Mouse (Mus musculus): Measurements from ENCODE around the gene Itgb1bp1. TPM values are rescaled to one million over a fixed set of nuclear protein-coding genes. Genes with fewer than 3 reads are reported as not detected.

Gene Itgb1bp1
- polyA plus RNA-seq, 1 experiment from 2014 or later, result 40.3 TPM

- ATAC-seq, result peak; percentile 57
- Histone ChIP-seq H3K36me3 (peaks cover 52% of the 10 kb centered on the region), H3K4me2 (replicated peaks) (no peak overlapping the region), H3K4me1 (replicated peaks) (peaks cover 15% of the 10 kb centered on the region), H3K4me3 (replicated peaks) (no peak overlapping the region), H3K27me3 (no peaks in the 10 kb centered on the region), H3K9me3 (no peaks in the 10 kb centered on the region), H3K27ac (peak overlapping the region; percentile 30; the same call in 1 of the 2 replicates), H3K9ac (replicated peaks) (no peak overlapping the region)
- WGBS, result 73% methylated on average over 17 of the region's 17 CpGs
Observed at GRCm38 (mm10) chr12:21229076-21229918, 56.8 kb downstream of the Itgb1bp1 start.

DNA sequence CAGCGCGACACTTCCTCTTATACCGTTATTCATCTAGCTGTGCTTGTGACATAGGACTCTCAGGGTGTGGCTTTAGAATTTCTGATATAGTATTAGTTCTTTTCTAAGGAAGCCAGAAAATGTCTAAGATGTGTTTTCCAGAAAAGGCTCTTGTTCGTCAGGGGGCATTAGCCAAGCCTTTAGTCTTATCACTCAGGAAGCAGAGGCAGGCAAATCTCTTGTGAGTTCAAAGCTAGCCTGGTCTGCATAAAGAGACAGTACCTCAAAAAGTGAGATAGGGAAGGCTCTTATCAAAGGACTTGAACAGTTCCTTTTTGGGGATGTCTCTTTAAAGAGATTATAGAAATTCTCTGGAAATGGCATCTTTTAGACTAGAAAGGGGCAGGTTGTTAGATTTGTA is 57.4 kb downstream of the Itgb1bp1 start:
- Histone ChIP-seq H3K4me1 (replicated peaks) (peaks cover 15% of the 10 kb centered on the region), H3K36me3 (peaks cover 57% of the 10 kb centered on the region)
- WGBS, result 99% methylated on average over 4 of the region's 4 CpGs

DNA sequence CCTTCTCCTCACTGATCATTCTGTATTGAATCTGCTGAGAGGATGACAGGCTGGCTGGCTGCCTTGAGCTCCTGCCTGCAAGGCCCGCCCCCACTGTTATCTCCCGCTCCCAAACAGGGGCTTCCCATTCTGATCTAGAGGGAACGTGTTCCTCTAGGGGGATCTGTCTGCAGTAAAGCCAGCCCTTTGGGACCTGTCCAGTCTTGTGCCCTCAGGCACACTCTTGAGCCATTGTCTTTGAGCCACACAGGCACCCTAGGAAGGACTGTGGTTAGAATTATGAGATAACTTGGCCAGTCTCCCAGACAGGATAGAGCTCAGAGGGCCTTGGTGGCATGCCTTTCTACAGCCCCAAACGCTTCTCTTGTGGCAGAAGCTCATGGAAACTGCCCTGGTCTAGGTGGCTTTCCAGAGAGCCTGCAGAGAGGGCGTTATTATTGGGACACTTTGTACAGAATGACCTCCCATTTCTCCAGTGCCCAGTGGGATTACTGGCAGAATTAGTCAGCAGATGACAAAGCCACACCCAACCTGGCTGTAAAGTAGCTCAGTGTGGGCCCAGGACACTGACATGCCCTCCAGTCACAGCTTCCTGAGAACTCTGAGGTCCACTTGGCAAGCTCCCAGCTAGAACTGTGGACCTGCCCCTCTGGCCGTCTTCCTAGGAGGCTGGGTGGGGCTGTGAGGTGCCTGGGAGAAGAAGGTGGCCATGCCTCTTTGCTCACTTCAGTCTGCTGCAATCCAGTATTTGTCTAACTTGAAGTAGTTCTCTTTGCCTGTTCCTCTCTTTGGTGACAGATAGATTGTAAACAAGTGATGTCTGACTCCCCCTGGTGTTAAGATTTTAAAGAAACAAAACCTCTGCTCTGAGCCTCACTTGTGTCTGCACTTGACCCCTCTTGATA is 58.8 kb downstream of the Itgb1bp1 start:
- no peak overlapping the region for H3K4me3 ChIP-seq (replicated peaks)
- 0 out of 2 replicates have a peak overlapping the region, but pooled peaks have one; percentile 27 for H3K27ac ChIP-seq
- 72% methylated on average over 6 of the region's 6 CpGs for WGBS
- H3K4me2 ChIP-seq (replicated peaks), result no peak overlapping the region
- no peaks in the 10 kb centered on the region for H3K27me3 ChIP-seq
- H3K4me1 ChIP-seq (replicated peaks), result peaks cover 15% of the 10 kb centered on the region
- peaks cover 45% of the 10 kb centered on the region for H3K36me3 ChIP-seq
- no peak overlapping the region for H3K9ac ChIP-seq (replicated peaks)
- ATAC-seq, result peak; percentile 21; the same call in 1 of the 2 replicates
- H3K9me3 ChIP-seq, result no peaks in the 10 kb centered on the region

More for the DNA sequence above, 57.4 kb downstream of the Itgb1bp1 start:
- H3K4me3 ChIP-seq (replicated peaks), result no peak overlapping the region
- no peak overlapping the region for H3K4me2 ChIP-seq (replicated peaks)
- no peak overlapping the region for H3K27ac ChIP-seq
- H3K9ac ChIP-seq (replicated peaks), result no peak overlapping the region
- no peak for ATAC-seq
- H3K9me3 ChIP-seq, result no peaks in the 10 kb centered on the region
- H3K27me3 ChIP-seq, result no peaks in the 10 kb centered on the region

DNA sequence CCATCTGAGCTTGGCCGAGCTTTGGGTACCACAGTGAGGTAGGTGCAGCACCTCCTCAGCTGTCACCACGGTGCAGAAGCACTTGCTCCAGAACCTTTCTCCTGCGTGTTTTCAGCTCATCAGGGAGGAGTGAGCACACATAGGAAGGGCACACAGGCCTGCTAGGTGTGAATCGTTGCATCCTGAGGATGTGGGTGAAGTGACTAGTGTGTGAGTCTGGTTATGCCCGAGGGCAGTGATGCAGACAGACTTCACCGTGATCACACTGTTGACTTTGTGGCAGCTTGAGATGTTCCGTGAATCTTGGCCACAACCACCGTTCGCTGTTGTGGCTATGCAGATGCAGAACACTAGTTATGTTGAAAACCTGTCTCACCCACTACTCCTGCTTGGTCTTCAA is 59.8 kb downstream of the Itgb1bp1 start:
- H3K4me3 ChIP-seq (replicated peaks), result no peak overlapping the region
- no peak overlapping the region for H3K4me2 ChIP-seq (replicated peaks)
- H3K9ac ChIP-seq (replicated peaks), result no peak overlapping the region
- H3K27me3 ChIP-seq, result no peaks in the 10 kb centered on the region
- no peak for ATAC-seq
- no peaks in the 10 kb centered on the region for H3K9me3 ChIP-seq
- H3K4me1 ChIP-seq (replicated peaks), result peaks cover 15% of the 10 kb centered on the region
- WGBS, result 96% methylated on average over 9 of the region's 9 CpGs
- peaks cover 44% of the 10 kb centered on the region for H3K36me3 ChIP-seq
- 0 out of 2 replicates have a peak overlapping the region, but pooled peaks have one; percentile 27 for H3K27ac ChIP-seq

DNA sequence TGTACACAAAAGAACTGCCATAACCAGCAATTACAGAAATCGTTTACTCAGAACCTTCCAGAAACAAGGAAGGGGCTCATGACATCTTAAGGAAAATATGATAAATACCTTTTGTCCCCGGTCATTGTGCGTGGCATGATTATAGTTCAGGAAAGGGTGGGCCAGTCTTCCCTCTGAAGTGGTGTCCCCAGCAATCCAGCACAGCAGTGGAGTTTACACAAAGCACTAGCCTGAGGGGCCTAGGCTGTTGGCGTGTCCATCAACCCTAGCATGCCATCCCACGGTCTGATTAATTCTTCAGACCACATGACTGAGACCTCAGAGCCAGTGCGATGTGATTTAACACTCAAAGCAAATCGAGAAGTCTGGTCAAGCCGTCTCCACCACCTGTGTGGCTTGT is 60.7 kb downstream of the Itgb1bp1 start:
- Histone ChIP-seq H3K4me1 (replicated peaks) (peaks cover 15% of the 10 kb centered on the region), H3K4me3 (replicated peaks) (no peak overlapping the region), H3K9ac (replicated peaks) (no peak overlapping the region), H3K27ac (no peak overlapping the region), H3K36me3 (peaks cover 44% of the 10 kb centered on the region), H3K4me2 (replicated peaks) (no peak overlapping the region), H3K27me3 (no peaks in the 10 kb centered on the region), H3K9me3 (no peaks in the 10 kb centered on the region)
- 82% methylated on average over 8 of the region's 8 CpGs for WGBS
- peak; percentile 17; the same call in 1 of the 2 replicates for ATAC-seq

DNA sequence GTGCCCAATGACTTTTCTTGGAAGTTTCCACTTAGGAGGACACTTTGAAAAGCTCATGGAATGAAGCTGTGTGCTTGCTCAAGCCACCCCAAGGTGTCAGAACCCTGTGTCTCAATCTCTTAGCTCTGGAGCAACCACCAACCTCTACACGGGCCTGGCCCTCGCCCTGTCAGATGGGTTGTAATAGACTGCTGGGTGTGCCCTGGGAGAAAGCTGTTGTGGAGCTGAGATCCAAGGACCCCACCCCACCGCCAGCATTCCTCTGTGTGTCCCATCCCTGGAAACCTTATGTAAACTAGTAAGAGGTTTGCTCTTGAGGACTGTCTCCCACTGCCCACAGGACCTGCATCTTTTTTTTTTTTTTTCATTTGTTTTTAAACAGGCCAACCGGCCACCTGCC is 62.2 kb downstream of the Itgb1bp1 start:
- no peak overlapping the region for H3K27ac ChIP-seq
- no peak overlapping the region for H3K4me2 ChIP-seq (replicated peaks)
- peaks cover 35% of the 10 kb centered on the region for H3K36me3 ChIP-seq
- H3K4me1 ChIP-seq (replicated peaks), result peaks cover 12% of the 10 kb centered on the region
- WGBS, result 91% methylated on average over 4 of the region's 4 CpGs
- H3K9me3 ChIP-seq, result no peaks in the 10 kb centered on the region
- ATAC-seq, result no peak
- no peak overlapping the region for H3K9ac ChIP-seq (replicated peaks)
- H3K4me3 ChIP-seq (replicated peaks), result no peak overlapping the region
- no peaks in the 10 kb centered on the region for H3K27me3 ChIP-seq

- H3K36me3 ChIP-seq, result peaks cover 61% of the 10 kb centered on the region
- no peak overlapping the region for H3K4me2 ChIP-seq (replicated peaks)
- WGBS, result 97% methylated on average over 1 of the region's 1 CpGs
- no peaks in the 10 kb centered on the region for H3K27me3 ChIP-seq
- no peak overlapping the region for H3K4me3 ChIP-seq (replicated peaks)
- no peaks in the 10 kb centered on the region for H3K9me3 ChIP-seq
- no peak for ATAC-seq
- no peak overlapping the region for H3K9ac ChIP-seq (replicated peaks)
- no peak overlapping the region for H3K27ac ChIP-seq
- no peaks in the 10 kb centered on the region for H3K4me1 ChIP-seq (replicated peaks)
Observed at GRCm38 (mm10) chr12:21220596-21220995, 65.5 kb downstream of the Itgb1bp1 start.

DNA sequence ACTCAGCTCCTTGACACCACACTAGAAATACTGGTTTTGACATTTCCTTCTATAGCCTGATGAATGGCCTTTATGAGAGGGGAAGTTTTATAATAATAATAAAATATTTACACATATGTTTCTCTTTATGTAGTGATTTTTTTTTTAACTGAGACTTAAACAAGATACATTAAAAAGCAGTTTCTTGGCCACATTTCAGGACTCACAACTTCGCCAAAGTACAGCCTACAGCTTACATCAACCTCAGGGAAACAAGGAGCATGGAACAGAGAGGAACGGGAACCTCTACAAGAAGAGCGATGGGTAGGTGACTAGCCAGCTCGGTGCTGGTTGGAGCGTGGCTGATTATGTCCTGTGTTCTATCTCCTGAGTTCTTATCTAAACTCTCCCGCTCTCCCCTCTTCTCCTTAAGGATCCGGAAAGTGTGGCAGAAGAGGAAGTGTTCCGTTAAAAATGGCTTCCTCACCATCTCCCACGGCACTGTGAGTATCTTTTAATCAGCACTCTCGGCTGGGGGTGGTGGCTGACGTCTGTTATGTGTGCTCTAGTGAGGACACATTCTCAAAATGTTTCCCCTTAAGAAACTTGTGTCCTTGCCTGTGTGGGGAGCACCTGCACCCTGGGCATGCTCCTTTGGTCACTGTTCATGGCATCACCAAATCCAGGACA is 68.2 kb downstream of the Itgb1bp1 start:
- peaks cover 74% of the 10 kb centered on the region for H3K36me3 ChIP-seq
- H3K27ac ChIP-seq, result no peak overlapping the region
- no peaks in the 10 kb centered on the region for H3K4me1 ChIP-seq (replicated peaks)
- no peaks in the 10 kb centered on the region for H3K27me3 ChIP-seq
- ATAC-seq, result no peak
- H3K9me3 ChIP-seq, result no peaks in the 10 kb centered on the region
- no peak overlapping the region for H3K4me2 ChIP-seq (replicated peaks)
- H3K9ac ChIP-seq (replicated peaks), result no peak overlapping the region
- no peak overlapping the region for H3K4me3 ChIP-seq (replicated peaks)
- WGBS, result 94% methylated on average over 11 of the region's 11 CpGs

- H3K4me1 ChIP-seq (replicated peaks), result no peaks in the 10 kb centered on the region
- H3K27me3 ChIP-seq, result no peaks in the 10 kb centered on the region
- H3K9me3 ChIP-seq, result no peaks in the 10 kb centered on the region
- no peak overlapping the region for H3K27ac ChIP-seq
- H3K9ac ChIP-seq (replicated peaks), result no peak overlapping the region
- H3K4me2 ChIP-seq (replicated peaks), result no peak overlapping the region
- peaks cover 62% of the 10 kb centered on the region for H3K36me3 ChIP-seq
- WGBS, result 90% methylated on average over 8 of the region's 8 CpGs
- no peak for ATAC-seq
- H3K4me3 ChIP-seq (replicated peaks), result no peak overlapping the region
Observed at GRCm38 (mm10) chr12:21214551-21215165, 71.4 kb downstream of the Itgb1bp1 start.

DNA sequence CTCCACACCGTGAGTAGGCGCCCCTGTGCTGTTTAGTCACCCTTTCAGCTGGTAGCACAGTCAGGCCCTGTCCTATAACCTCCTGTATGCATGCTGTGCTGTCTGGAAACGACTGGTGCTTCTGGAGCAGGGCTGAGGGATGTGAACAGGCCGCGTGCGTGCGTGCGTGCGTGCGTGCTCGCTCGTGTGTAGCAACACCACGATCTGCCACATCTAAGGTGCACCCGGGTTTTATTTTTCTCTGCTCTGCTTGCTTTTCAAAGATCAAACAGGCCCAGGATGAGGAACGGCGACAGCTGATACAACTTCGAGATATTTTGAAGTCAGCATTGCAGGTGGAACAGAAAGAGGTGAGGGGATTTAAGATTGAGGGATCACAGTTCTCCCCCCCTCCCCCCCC is 73.2 kb downstream of the Itgb1bp1 start:
- H3K9ac ChIP-seq (replicated peaks), result no peak overlapping the region
- H3K9me3 ChIP-seq, result no peaks in the 10 kb centered on the region
- no peak overlapping the region for H3K27ac ChIP-seq
- 91% methylated on average over 17 of the region's 17 CpGs for WGBS
- peaks cover 67% of the 10 kb centered on the region for H3K36me3 ChIP-seq
- H3K4me2 ChIP-seq (replicated peaks), result no peak overlapping the region
- no peaks in the 10 kb centered on the region for H3K27me3 ChIP-seq
- no peak overlapping the region for H3K4me3 ChIP-seq (replicated peaks)
- 0 out of 2 replicates have a peak, but pooled peaks cover 4% of the 10 kb centered on the region for H3K4me1 ChIP-seq (replicated peaks)
- ATAC-seq, result no peak

GRCm38 (mm10) chr12:21209273-21209672 is 76.8 kb downstream of the Itgb1bp1 start:
- 68% methylated on average over 10 of the region's 10 CpGs for WGBS
- Histone ChIP-seq H3K4me2 (replicated peaks) (no peak overlapping the region), H3K4me1 (replicated peaks) (peaks cover 13% of the 10 kb centered on the region), H3K36me3 (peaks cover 61% of the 10 kb centered on the region), H3K9ac (replicated peaks) (no peak overlapping the region), H3K27me3 (no peaks in the 10 kb centered on the region), H3K4me3 (replicated peaks) (no peak overlapping the region), H3K27ac (no peak overlapping the region), H3K9me3 (no peaks in the 10 kb centered on the region)
- ATAC-seq, result no peak

All from midbrain, embryonic 13.5 days (tissue).